Mouse (Mus musculus) neural tube, embryonic 12.5 days (tissue): ENCODE measurements around the gene Map4k5. TPM values are rescaled to one million over a fixed set of nuclear protein-coding genes. Genes with fewer than 3 reads are reported as not detected.

Experiments
- ATAC-seq: fragments of 200-750 bp; cut with Nextera tagmentation; 2 replicates; pipeline ENCODE4 v1.8.0; 2017; ENCODE audit warnings: low read depth, mild to moderate bottlenecking, moderate TSS enrichment, moderate library complexity; ENCODE audit not compliant: low FRiP score
- H3K27ac ChIP-seq: fragments of 300-500 bp; sonication (generic); 2 replicates; pipeline ENCODE4 v1.5.1; 2016
- H3K27me3 ChIP-seq: fragments of 300-500 bp; sonication (generic); replicated peaks from 2 replicates; pipeline ENCODE4 v1.6.1; 2016; ENCODE audit warnings: mild to moderate bottlenecking
- H3K36me3 ChIP-seq: fragments of 300-500 bp; sonication (generic); 2 replicates; pipeline ENCODE4 v1.6.1; 2016; ENCODE audit warnings: mild to moderate bottlenecking
- H3K4me1 ChIP-seq: fragments of 300-500 bp; sonication (generic); 2 replicates; pipeline ENCODE4 v1.6.1; 2016
- H3K4me2 ChIP-seq: fragments of 300-500 bp; sonication (generic); replicated peaks from 2 replicates; pipeline ENCODE4 v1.6.1; 2016; ENCODE audit warnings: mild to moderate bottlenecking
- H3K4me3 ChIP-seq: fragments of 300-500 bp; sonication (generic); 2 replicates; pipeline ENCODE4 v1.5.1; 2016
- H3K9ac ChIP-seq: fragments of 300-500 bp; sonication (generic); 2 replicates; pipeline ENCODE4 v1.6.1; 2016; ENCODE audit warnings: mild to moderate bottlenecking
- H3K9me3 ChIP-seq: fragments of 300-500 bp; sonication (generic); 2 replicates; pipeline ENCODE4 v1.6.1; 2016; ENCODE audit warnings: mild to moderate bottlenecking
- WGBS: fragments of 180-500 bp; shearing (Covaris S2); methylation state at CpG from one replicate; pipeline ENCODE4 v1.1.7; 2016; 5-methylcytosine and 5-hydroxymethylcytosine counted together
- polyA plus RNA-seq: library from polyadenylated mRNA; unstranded; fragments of >200 nt; fragmentation: Nextera tagmentation; extraction: Ambion mirVana; gene quantifications from 2 replicates; pipeline ENCODE4 v1.2.1, GENCODE M21; 2016

The Map4k5 gene
- polyA plus RNA-seq, 1 experiment from 2014 or later, result 44.6 TPM

- no peaks in the 10 kb centered on the region for H3K27me3 ChIP-seq
- no peak overlapping the region for H3K9ac ChIP-seq
- H3K4me1 ChIP-seq, result no peaks in the 10 kb centered on the region
- 61% methylated on average over 2 of the region's 2 CpGs for WGBS
- H3K4me3 ChIP-seq, result no peak overlapping the region
- ATAC-seq, result no peak
- H3K4me2 ChIP-seq, result no peak overlapping the region
- H3K27ac ChIP-seq, result no peak overlapping the region
- peaks cover 40% of the 10 kb centered on the region for H3K36me3 ChIP-seq
- no peaks in the 10 kb centered on the region for H3K9me3 ChIP-seq
Measured at GRCm38 (mm10) chr12:69828214-69828613, 64.8 kb downstream of the Map4k5 start.

- Histone ChIP-seq H3K9me3 (0 out of 2 replicates have a peak, but pooled peaks cover 5% of the 10 kb centered on the region), H3K4me3 (no peak overlapping the region), H3K27ac (no peak overlapping the region), H3K9ac (no peak overlapping the region), H3K27me3 (no peaks in the 10 kb centered on the region), H3K36me3 (peaks cover 63% of the 10 kb centered on the region), H3K4me1 (no peaks in the 10 kb centered on the region), H3K4me2 (no peak overlapping the region)
- ATAC-seq, result no peak
- 90% methylated on average over 9 of the region's 9 CpGs for WGBS
Measured at GRCm38 (mm10) chr12:69824881-69825597, 68.0 kb downstream of the Map4k5 start.

- H3K27me3 ChIP-seq, result no peaks in the 10 kb centered on the region
- no peak overlapping the region for H3K4me2 ChIP-seq
- ATAC-seq, result no peak
- no peak overlapping the region for H3K4me3 ChIP-seq
- no peaks in the 10 kb centered on the region for H3K4me1 ChIP-seq
- no peak overlapping the region for H3K9ac ChIP-seq
- H3K36me3 ChIP-seq, result peaks cover 45% of the 10 kb centered on the region
- no peaks in the 10 kb centered on the region for H3K9me3 ChIP-seq
- no peak overlapping the region for H3K27ac ChIP-seq
- WGBS, result 32% methylated on average over 6 of the region's 6 CpGs
Measured at GRCm38 (mm10) chr12:69814272-69814671, 78.7 kb downstream of the Map4k5 start.

DNA sequence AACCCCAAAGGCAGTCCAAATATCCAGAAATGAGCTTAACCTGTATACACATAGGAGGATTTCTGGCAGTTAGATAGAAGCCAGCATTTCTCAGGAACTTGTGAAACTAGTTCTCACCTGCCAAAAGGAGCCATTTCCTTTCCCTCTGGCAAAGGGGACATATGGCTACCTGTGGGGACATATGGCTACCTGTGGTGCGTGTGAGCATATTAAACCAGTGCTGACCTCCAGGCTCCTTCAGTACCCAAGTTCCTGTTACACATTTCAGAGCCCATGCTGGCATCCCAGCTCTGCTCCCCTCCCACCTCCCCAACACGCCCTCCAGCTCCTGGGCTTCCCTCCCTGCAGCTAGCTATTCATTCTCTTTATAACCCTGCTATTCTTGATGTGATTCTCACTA is 79.4 kb downstream of the Map4k5 start:
- H3K4me1 ChIP-seq, result no peaks in the 10 kb centered on the region
- peaks cover 38% of the 10 kb centered on the region for H3K36me3 ChIP-seq
- no peak overlapping the region for H3K27ac ChIP-seq
- no peaks in the 10 kb centered on the region for H3K27me3 ChIP-seq
- 51% methylated on average over 2 of the region's 2 CpGs for WGBS
- H3K4me2 ChIP-seq, result no peak overlapping the region
- no peak for ATAC-seq
- H3K9me3 ChIP-seq, result no peaks in the 10 kb centered on the region
- H3K9ac ChIP-seq, result no peak overlapping the region
- no peak overlapping the region for H3K4me3 ChIP-seq

DNA sequence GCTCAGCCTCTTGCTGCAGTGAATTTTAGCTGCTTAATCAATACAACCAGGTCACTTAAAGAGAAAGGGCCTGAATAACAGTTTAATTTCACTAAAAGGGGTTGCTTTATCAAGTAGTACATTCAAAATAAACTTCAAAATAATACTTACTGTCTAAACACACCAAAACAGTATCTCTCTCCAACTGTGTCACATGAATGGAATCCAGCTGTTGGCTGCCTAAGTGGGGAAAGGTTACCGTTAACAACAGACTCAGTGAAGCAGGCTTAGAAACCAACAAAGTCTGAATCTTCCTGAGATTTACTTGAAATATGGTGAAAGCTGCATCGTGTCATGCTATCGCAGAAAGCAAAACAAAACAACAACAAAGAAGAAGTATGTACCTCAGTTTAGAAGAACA is 80.0 kb downstream of the Map4k5 start:
- Histone ChIP-seq H3K4me2 (no peak overlapping the region), H3K4me3 (no peak overlapping the region), H3K36me3 (peaks cover 35% of the 10 kb centered on the region), H3K4me1 (no peaks in the 10 kb centered on the region), H3K27ac (no peak overlapping the region), H3K9ac (no peak overlapping the region), H3K9me3 (no peaks in the 10 kb centered on the region), H3K27me3 (no peaks in the 10 kb centered on the region)
- 85% methylated on average over 3 of the region's 3 CpGs for WGBS
- no peak for ATAC-seq

DNA sequence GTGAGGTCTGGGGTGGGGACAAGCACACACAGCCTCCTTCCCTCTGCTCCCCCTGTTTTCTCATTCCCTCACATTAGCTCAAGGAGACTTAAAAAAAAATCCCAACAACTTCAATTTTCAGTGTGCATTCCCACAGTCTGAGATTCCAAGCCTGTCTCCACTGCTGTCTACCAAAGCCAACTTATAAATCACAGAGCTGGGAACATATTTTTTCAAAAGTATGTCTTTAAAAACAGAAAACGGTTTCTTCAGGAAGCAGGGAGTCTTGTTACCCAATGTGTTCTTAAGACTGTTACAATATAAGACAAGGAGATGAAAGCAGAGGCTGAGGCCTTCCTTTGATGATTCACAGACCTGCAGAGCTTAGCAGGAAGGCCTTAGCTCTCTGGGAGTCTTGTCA is 81.0 kb downstream of the Map4k5 start:
- Histone ChIP-seq H3K4me3 (no peak overlapping the region), H3K4me1 (no peaks in the 10 kb centered on the region), H3K9me3 (no peaks in the 10 kb centered on the region), H3K27ac (no peak overlapping the region), H3K9ac (no peak overlapping the region), H3K36me3 (peaks cover 32% of the 10 kb centered on the region), H3K4me2 (no peak overlapping the region), H3K27me3 (no peaks in the 10 kb centered on the region)
- no peak for ATAC-seq
- 64% methylated on average over 1 of the region's 1 CpGs for WGBS

DNA sequence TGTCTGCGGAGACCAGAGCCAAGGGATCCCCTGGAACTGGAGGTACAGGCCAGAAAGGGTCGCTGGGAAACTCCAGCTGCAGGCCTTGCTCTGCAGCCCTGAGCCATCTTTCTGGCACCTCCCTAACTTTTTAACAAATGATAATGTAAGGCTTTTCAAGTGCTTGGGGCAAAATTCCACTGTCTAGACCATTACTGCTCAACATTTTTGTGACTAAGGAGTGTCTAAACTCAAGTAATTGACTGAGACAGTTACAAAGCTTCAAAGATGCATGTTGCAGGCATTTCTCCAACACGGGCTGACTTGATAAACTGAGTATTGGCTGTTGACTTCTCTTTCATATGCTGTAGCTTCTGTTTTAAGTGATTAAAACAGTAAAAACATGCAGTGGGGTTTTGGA is 83.6 kb downstream of the Map4k5 start:
- no peak overlapping the region for H3K9ac ChIP-seq
- H3K27me3 ChIP-seq, result no peaks in the 10 kb centered on the region
- H3K9me3 ChIP-seq, result no peaks in the 10 kb centered on the region
- H3K4me1 ChIP-seq, result no peaks in the 10 kb centered on the region
- no peak overlapping the region for H3K27ac ChIP-seq
- no peak overlapping the region for H3K4me2 ChIP-seq
- ATAC-seq, result no peak
- H3K36me3 ChIP-seq, result peaks cover 30% of the 10 kb centered on the region
- WGBS, result 88% methylated on average over 3 of the region's 3 CpGs
- no peak overlapping the region for H3K4me3 ChIP-seq

- Histone ChIP-seq H3K9me3 (no peaks in the 10 kb centered on the region), H3K4me1 (no peaks in the 10 kb centered on the region), H3K27me3 (no peaks in the 10 kb centered on the region), H3K4me2 (no peak overlapping the region), H3K4me3 (no peak overlapping the region), H3K9ac (no peak overlapping the region), H3K36me3 (peaks cover 29% of the 10 kb centered on the region), H3K27ac (no peak overlapping the region)
- WGBS, result 61% methylated on average over 11 of the region's 11 CpGs
- ATAC-seq, result no peak
Measured at GRCm38 (mm10) chr12:69807399-69807985, 85.5 kb downstream of the Map4k5 start.

- 91% methylated on average over 6 of the region's 6 CpGs for WGBS
- H3K9ac ChIP-seq, result no peak overlapping the region
- no peaks in the 10 kb centered on the region for H3K4me1 ChIP-seq
- no peaks in the 10 kb centered on the region for H3K9me3 ChIP-seq
- no peak overlapping the region for H3K27ac ChIP-seq
- H3K27me3 ChIP-seq, result no peaks in the 10 kb centered on the region
- no peak overlapping the region for H3K4me3 ChIP-seq
- H3K4me2 ChIP-seq, result no peak overlapping the region
- peaks cover 28% of the 10 kb centered on the region for H3K36me3 ChIP-seq
- no peak for ATAC-seq
Measured at GRCm38 (mm10) chr12:69805148-69805547, 87.9 kb downstream of the Map4k5 start.

GRCm38 (mm10) chr12:69804393-69805070 is 88.5 kb downstream of the Map4k5 start:
- no peak overlapping the region for H3K9ac ChIP-seq
- peaks cover 28% of the 10 kb centered on the region for H3K36me3 ChIP-seq
- no peak overlapping the region for H3K4me2 ChIP-seq
- ATAC-seq, result no peak
- H3K27ac ChIP-seq, result no peak overlapping the region
- H3K27me3 ChIP-seq, result no peaks in the 10 kb centered on the region
- H3K9me3 ChIP-seq, result no peaks in the 10 kb centered on the region
- 92% methylated on average over 10 of the region's 10 CpGs for WGBS
- H3K4me1 ChIP-seq, result no peaks in the 10 kb centered on the region
- no peak overlapping the region for H3K4me3 ChIP-seq

- H3K4me3 ChIP-seq, result no peak overlapping the region
- no peaks in the 10 kb centered on the region for H3K27me3 ChIP-seq
- no peaks in the 10 kb centered on the region for H3K9me3 ChIP-seq
- H3K4me2 ChIP-seq, result no peak overlapping the region
- no peak for ATAC-seq
- WGBS, result 87% methylated on average over 4 of the region's 6 CpGs
- H3K36me3 ChIP-seq, result peaks cover 28% of the 10 kb centered on the region
- no peak overlapping the region for H3K9ac ChIP-seq
- no peaks in the 10 kb centered on the region for H3K4me1 ChIP-seq
- H3K27ac ChIP-seq, result no peak overlapping the region
Measured at GRCm38 (mm10) chr12:69803196-69803595, 89.8 kb downstream of the Map4k5 start.

DNA sequence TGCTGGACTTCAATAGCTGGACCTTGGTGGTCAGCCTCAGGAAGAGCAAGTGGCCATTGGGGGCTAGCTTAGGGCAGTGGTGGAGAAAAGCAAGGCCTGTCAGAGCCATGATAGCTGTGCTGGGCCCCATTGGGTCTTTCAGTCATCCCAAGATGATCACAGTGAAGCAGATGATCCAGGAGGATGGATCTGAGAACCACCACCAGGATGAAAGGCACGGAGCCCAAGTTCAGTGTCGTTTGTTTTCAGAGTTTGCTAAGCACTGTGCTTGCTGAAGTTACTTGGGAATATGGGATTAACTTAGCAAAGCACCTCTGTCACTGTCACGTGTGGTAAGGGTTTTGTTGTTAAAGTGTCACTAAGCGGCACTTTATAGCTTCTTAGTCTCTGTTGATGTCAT is 92.4 kb downstream of the Map4k5 start:
- no peaks in the 10 kb centered on the region for H3K27me3 ChIP-seq
- no peak for ATAC-seq
- peaks cover 15% of the 10 kb centered on the region for H3K36me3 ChIP-seq
- H3K4me1 ChIP-seq, result no peaks in the 10 kb centered on the region
- H3K9ac ChIP-seq, result no peak overlapping the region
- no peak overlapping the region for H3K4me3 ChIP-seq
- no peak overlapping the region for H3K4me2 ChIP-seq
- no peaks in the 10 kb centered on the region for H3K9me3 ChIP-seq
- H3K27ac ChIP-seq, result no peak overlapping the region
- WGBS, result 88% methylated on average over 4 of the region's 4 CpGs
